Mouse (Mus musculus) liver, embryonic 14.5 days (tissue): ENCODE measurements around the gene Slc16a5. TPM values are rescaled to one million over a fixed set of nuclear protein-coding genes. Genes with fewer than 3 reads are reported as not detected.

Experiments
- ATAC-seq: fragments of 200-750 bp; cut with Nextera tagmentation; 2 replicates; pipeline ENCODE4 v1.8.0; 2017; ENCODE audit warnings: moderate number of reproducible peaks, mild to moderate bottlenecking, moderate library complexity; ENCODE audit not compliant: insufficient read depth
- DNase-seq, 3 experiments: peaks; one replicate each; pipeline ENCODE4 v3.0.0-alpha.2; 2012 to 2013; ENCODE audit warnings: low read depth in 3 of 3, low spot score in 3 of 3
- H3K27ac ChIP-seq: fragments of 300-500 bp; sonication (generic); 2 replicates; pipeline ENCODE4 v1.5.1; 2014; ENCODE audit warnings: moderate library complexity, mild to moderate bottlenecking, control low read depth, inconsistent platforms
- H3K27me3 ChIP-seq: fragments of 300-500 bp; sonication (generic); 2 replicates; pipeline ENCODE4 v1.6.1; 2014; ENCODE audit warnings: mild to moderate bottlenecking, low read length, moderate library complexity; ENCODE audit not compliant: control insufficient read depth, insufficient read depth
- H3K36me3 ChIP-seq: fragments of 300-500 bp; sonication (generic); replicated peaks from 2 replicates; pipeline ENCODE4 v1.6.1; 2014; ENCODE audit warnings: low read depth; ENCODE audit not compliant: control insufficient read depth, insufficient read depth
- H3K4me1 ChIP-seq, 2 experiments: fragments of 200-500 bp in 1 of 2; fragments of 300-500 bp in 1 of 2; sonication (generic) in 1 of 2; replicated peaks; 2 replicates each; pipeline ENCODE4 v1.6.1; 2012 to 2014; ENCODE audit warnings: antibody characterized with exemption in 1 of 2, inconsistent platforms in 1 of 2, low read length in 1 of 2; ENCODE audit not compliant: control insufficient read depth in 2 of 2, insufficient read depth in 2 of 2
- H3K4me2 ChIP-seq: fragments of 300-500 bp; sonication (generic); 2 replicates; pipeline ENCODE4 v1.6.1; 2014; ENCODE audit warnings: low read depth, mild to moderate bottlenecking, control low read depth, moderate library complexity
- H3K4me3 ChIP-seq, 2 experiments: fragments of 200-500 bp in 1 of 2; fragments of 300-500 bp in 1 of 2; sonication (generic) in 1 of 2; 2 replicates each; pipeline ENCODE4 v1.5.1; 2012 to 2014; ENCODE audit warnings: low read depth in 2 of 2, low read length in 2 of 2, mild to moderate bottlenecking in 2 of 2, control low read depth in 1 of 2, inconsistent platforms in 1 of 2, moderate library complexity in 1 of 2; ENCODE audit not compliant: insufficient read depth in 1 of 2
- H3K9ac ChIP-seq: fragments of 300-500 bp; sonication (generic); replicated peaks from 2 replicates; pipeline ENCODE4 v1.6.1; 2014; ENCODE audit warnings: mild to moderate bottlenecking, control low read depth, moderate library complexity
- H3K9me3 ChIP-seq: fragments of 300-500 bp; sonication (generic); 2 replicates; pipeline ENCODE4 v1.6.1; 2016; ENCODE audit warnings: low read length, mixed read lengths; ENCODE audit not compliant: control insufficient read depth
- CTCF ChIP-seq: IDR thresholded peaks from 2 replicates; pipeline ENCODE4 v1.5.1; 2016; ENCODE audit warnings: antibody characterized with exemption, low read depth, control low read depth
- EP300 ChIP-seq: IDR thresholded peaks from 2 replicates; pipeline ENCODE4 v1.6.1; 2016; ENCODE audit warnings: antibody characterized with exemption, low read depth
- WGBS: fragments of 180-500 bp; shearing (Covaris S2); extraction: QIAGEN DNeasy Blood & Tissue Kit; methylation state at CpG from one replicate; pipeline ENCODE4 v1.1.7; 2014; ENCODE audit not compliant: insufficient replicate concordance; 5-methylcytosine and 5-hydroxymethylcytosine counted together
- polyA plus RNA-seq, 2 experiments: library from polyadenylated mRNA; depleted of rRNA in 1 of 2; stranded (reverse) in 1 of 2; unstranded in 1 of 2; fragments of >200 nt; fragmentation: Nextera tagmentation in 1 of 2; extraction: Ambion mirVana in 1 of 2; gene quantifications; 2 replicates each; pipeline versions ENCODE4 v1.2.1 to v1.2.3; 2012 to 2014

The Slc16a5 gene
- polyA plus RNA-seq, 2 experiments: 0.02 TPM; not detected in 1

DNA sequence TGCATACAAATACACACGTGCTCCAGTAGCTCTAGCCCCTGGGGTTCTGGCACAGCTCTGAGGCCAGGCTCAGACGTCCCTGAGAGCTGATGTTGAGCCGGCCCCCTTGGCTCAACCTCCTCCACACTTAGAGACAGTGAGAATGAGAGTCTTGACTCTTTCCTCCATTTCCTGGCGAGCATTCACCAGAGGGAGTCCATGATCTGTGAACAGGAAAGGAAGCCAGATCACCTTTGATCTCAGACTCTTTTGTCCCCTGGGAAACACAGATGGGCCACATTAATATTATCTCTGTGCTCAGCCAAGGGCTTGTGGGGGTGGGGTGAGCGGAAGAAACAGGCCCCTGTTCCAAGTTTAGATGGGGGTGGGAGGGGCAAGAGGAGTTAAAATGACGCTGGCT lies 4.9 kb upstream of the Slc16a5 start:
- Histone ChIP-seq H3K4me1 (no peaks in the 10 kb centered on the region), H3K27ac (no peak overlapping the region), H3K4me2 (no peak overlapping the region), H3K27me3 (no peaks in the 10 kb centered on the region; the same call in 1 of the 2 replicates), H3K36me3 (no peaks in the 10 kb centered on the region), H3K9me3 (no peaks in the 10 kb centered on the region), H3K4me3 (no peak overlapping the region), H3K9ac (no peak overlapping the region)
- ATAC-seq (0 out of 2 replicates have a peak, but pooled peaks have one; percentile 23), DNase-seq (no peak)
- WGBS: 37% methylated on average over 6 of the region's 6 CpGs
- no peak for TF ChIP-seq CTCF
- no peak for TF ChIP-seq EP300

DNA sequence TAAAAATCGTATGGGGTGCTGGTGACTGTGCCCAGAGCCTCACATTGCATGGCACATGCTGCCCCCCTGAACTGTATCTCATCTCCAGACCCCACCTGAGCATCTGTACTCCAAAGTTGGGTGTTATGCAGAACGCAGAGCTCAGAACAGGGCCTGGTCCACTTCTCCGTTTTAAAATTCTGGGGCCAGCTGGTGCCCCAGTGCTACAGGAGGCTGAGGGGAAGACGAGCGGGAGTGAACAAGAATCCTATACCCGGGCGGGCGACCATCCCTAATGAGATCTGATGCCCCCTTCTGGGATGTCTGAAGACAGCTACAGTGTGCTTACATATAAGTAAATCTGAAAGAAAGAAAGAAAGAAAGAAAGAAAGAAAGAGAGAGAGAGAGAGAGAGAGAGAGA lies 1.3 kb upstream of the Slc16a5 start:
- no peaks in the 10 kb centered on the region for H3K4me1 ChIP-seq
- no peaks in the 10 kb centered on the region for H3K9me3 ChIP-seq
- no peaks in the 10 kb centered on the region; the same call in 1 of the 2 replicates for H3K27me3 ChIP-seq
- no peak for ATAC-seq
- 21% methylated on average over 8 of the region's 8 CpGs for WGBS
- no peaks in the 10 kb centered on the region for H3K36me3 ChIP-seq
- H3K4me2 ChIP-seq: no peak overlapping the region
- no peak for DNase-seq
- no peak overlapping the region for H3K9ac ChIP-seq
- TF ChIP-seq EP300 (no peak), CTCF (no peak)
- no peak overlapping the region for H3K27ac ChIP-seq
- no peak overlapping the region for H3K4me3 ChIP-seq

DNA sequence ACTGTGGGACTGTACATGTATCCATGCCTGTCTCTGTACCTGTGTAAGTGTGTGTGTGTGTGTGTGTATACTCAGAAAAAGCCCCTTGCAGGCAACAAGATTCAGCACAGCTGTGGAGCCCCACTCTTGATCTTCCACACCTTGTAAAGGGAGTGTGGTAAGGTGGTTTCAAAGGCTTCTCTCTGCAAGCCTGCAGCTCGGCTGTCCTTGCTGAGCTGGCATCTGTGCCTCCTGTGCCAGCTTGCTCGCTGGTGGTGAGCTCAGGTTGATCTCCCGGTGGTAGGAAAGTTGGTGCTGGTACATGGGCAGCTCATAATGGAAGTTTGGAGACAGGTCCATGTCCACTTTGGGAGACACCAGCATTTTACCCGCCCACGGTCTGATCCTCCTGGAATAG lies 430 bp upstream of the Slc16a5 start:
- Histone ChIP-seq H3K4me1 (no peaks in the 10 kb centered on the region), H3K9me3 (no peaks in the 10 kb centered on the region), H3K27me3 (no peaks in the 10 kb centered on the region; the same call in 1 of the 2 replicates), H3K4me2 (no peak overlapping the region), H3K9ac (no peak overlapping the region), H3K36me3 (no peaks in the 10 kb centered on the region), H3K4me3 (no peak overlapping the region), H3K27ac (no peak overlapping the region)
- ATAC-seq: no peak
- no peak for DNase-seq
- TF ChIP-seq EP300: no peak
- TF ChIP-seq CTCF: no peak
- whole genome bisulfite sequencing: 59% methylated on average over 5 of the region's 5 CpGs

DNA sequence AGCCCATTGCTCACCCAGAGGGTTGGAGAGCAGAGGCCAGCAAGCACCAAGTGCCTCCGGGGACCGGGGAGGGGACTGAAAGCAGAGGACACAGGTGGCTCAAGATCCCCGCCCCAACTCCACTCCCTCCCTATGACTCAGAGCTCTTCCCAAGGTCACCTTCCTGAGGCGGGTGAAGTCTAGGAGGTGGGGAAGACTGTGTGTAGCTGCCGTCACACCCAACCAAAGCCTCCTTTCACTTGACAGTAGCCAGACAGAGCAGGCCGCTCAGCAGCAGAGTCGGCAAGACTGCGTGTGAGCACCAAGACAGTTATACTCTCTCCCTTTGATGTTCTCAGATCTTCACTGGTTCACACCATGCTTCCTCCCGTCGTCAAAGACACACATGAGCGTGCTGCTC lies 1.1 kb downstream of the Slc16a5 start:
- WGBS: 58% methylated on average over 11 of the region's 11 CpGs

DNA sequence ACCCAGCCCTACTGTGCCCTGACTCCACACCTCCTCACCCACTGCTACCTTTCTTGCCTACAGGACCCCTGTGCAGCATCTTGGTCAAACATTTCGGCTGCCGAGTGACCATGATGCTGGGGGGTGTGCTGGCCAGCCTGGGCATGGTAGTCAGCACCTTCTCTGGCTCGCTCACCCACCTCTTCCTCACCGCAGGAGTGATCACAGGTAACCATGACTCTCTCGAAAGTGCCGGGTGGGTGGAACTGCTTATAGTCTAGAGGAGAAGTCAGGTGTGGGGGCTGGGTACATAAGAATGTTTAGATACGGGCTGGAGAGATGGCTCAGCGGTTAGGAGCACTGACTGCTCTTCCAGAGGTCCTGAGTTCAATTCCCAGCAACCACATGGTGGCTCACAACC lies 2.6 kb downstream of the Slc16a5 start:
- no peaks in the 10 kb centered on the region for H3K4me1 ChIP-seq
- no peak overlapping the region for H3K4me2 ChIP-seq
- no peak overlapping the region for H3K9ac ChIP-seq
- no peaks in the 10 kb centered on the region for H3K9me3 ChIP-seq
- ATAC-seq: no peak
- no peak for DNase-seq
- H3K4me3 ChIP-seq: no peak overlapping the region
- no peak overlapping the region for H3K27ac ChIP-seq
- no peak for TF ChIP-seq CTCF
- TF ChIP-seq EP300: no peak
- H3K27me3 ChIP-seq: no peaks in the 10 kb centered on the region; the same call in 1 of the 2 replicates
- 70% methylated on average over 8 of the region's 8 CpGs for WGBS
- H3K36me3 ChIP-seq: no peaks in the 10 kb centered on the region

More for the DNA sequence above, 1.1 kb downstream of the Slc16a5 start:
- Histone ChIP-seq H3K4me1 (no peaks in the 10 kb centered on the region), H3K9me3 (no peaks in the 10 kb centered on the region), H3K4me3 (no peak overlapping the region), H3K4me2 (no peak overlapping the region), H3K36me3 (no peaks in the 10 kb centered on the region), H3K27me3 (no peaks in the 10 kb centered on the region; the same call in 1 of the 2 replicates), H3K27ac (no peak overlapping the region), H3K9ac (no peak overlapping the region)
- DNase-seq (no peak), ATAC-seq (no peak)
- no peak for TF ChIP-seq CTCF
- no peak for TF ChIP-seq EP300
